Mouse (Mus musculus) intestine, embryonic 16.5 days (tissue): ENCODE results near the gene Rbbp4. TPM values are rescaled to one million over a fixed set of nuclear protein-coding genes. Genes with fewer than 3 reads are reported as not detected.

Experiments used
- ATAC-seq: fragments of 200-750 bp; cut with Nextera tagmentation; 2 replicates; pipeline ENCODE4 v1.8.0; 2017; ENCODE audit warnings: moderate TSS enrichment, moderate library complexity
- H3K27ac ChIP-seq: fragments of 300-500 bp; sonication (generic); 2 replicates; pipeline ENCODE4 v1.5.1; 2014; ENCODE audit warnings: mild to moderate bottlenecking, low read length
- H3K27me3 ChIP-seq: fragments of 300-500 bp; sonication (generic); replicated peaks from 2 replicates; pipeline ENCODE4 v1.6.1; 2014; ENCODE audit warnings: low read length, control low read depth, mixed read lengths; ENCODE audit not compliant: control insufficient read depth, insufficient read depth
- H3K36me3 ChIP-seq: fragments of 300-500 bp; sonication (generic); 2 replicates; pipeline ENCODE4 v1.6.1; 2014; ENCODE audit warnings: low read length, control low read depth; ENCODE audit not compliant: control insufficient read depth, insufficient read depth
- H3K4me1 ChIP-seq: fragments of 300-500 bp; sonication (generic); 2 replicates; pipeline ENCODE4 v1.6.1; 2014; ENCODE audit warnings: low read length, control low read depth, mixed read lengths; ENCODE audit not compliant: control insufficient read depth, insufficient read depth
- H3K4me2 ChIP-seq: fragments of 300-500 bp; sonication (generic); 2 replicates; pipeline ENCODE4 v1.6.1; 2014; ENCODE audit warnings: low read depth, low read length, control low read depth
- H3K4me3 ChIP-seq: fragments of 300-500 bp; sonication (generic); 2 replicates; pipeline ENCODE4 v1.5.1; 2014; ENCODE audit warnings: mild to moderate bottlenecking, low read length
- H3K9ac ChIP-seq: fragments of 300-500 bp; sonication (generic); 2 replicates; pipeline ENCODE4 v1.6.1; 2014; ENCODE audit warnings: low read depth, low read length
- H3K9me3 ChIP-seq: fragments of 300-500 bp; sonication (generic); 2 replicates; pipeline ENCODE4 v1.6.1; 2016; ENCODE audit warnings: low read length, control low read depth; ENCODE audit not compliant: control insufficient read depth
- WGBS: fragments of 180-500 bp; shearing (Covaris S2); extraction: QIAGEN DNeasy Blood & Tissue Kit; methylation state at CpG from one replicate; pipeline ENCODE4 v1.1.7; 2014; 5-methylcytosine and 5-hydroxymethylcytosine counted together
- polyA plus RNA-seq: library from polyadenylated mRNA; unstranded; fragments of >200 nt; fragmentation: Nextera tagmentation; extraction: Ambion mirVana; gene quantifications from 2 replicates; pipeline ENCODE4 v1.2.1, GENCODE M21; 2015

Rbbp4 gene
- polyA plus RNA-seq, 1 experiment from 2014 or later: 297 TPM

GRCm38 (mm10) chr4:129272756-129273046 lies 62.5 kb downstream of the Rbbp4 start:
- peaks cover 6% of the 10 kb centered on the region for H3K4me1 ChIP-seq
- H3K4me2 ChIP-seq: peak overlapping the region; percentile 26
- no peaks in the 10 kb centered on the region for H3K9me3 ChIP-seq
- no peaks in the 10 kb centered on the region for H3K27me3 ChIP-seq
- peak overlapping the region; percentile 46 for H3K9ac ChIP-seq
- peak; percentile 62 for ATAC-seq
- H3K4me3 ChIP-seq: peak overlapping the region; percentile 27
- WGBS: 35% methylated on average over 5 of the region's 5 CpGs
- H3K27ac ChIP-seq: peak overlapping the region; percentile 83
- H3K36me3 ChIP-seq: no peaks in the 10 kb centered on the region

- H3K9ac ChIP-seq: peak overlapping the region; percentile 51
- H3K4me1 ChIP-seq: peaks cover 6% of the 10 kb centered on the region
- peak overlapping the region; percentile 55 for H3K4me2 ChIP-seq
- no peaks in the 10 kb centered on the region for H3K9me3 ChIP-seq
- ATAC-seq: peak; percentile 97
- H3K27ac ChIP-seq: peak overlapping the region; percentile 83
- H3K36me3 ChIP-seq: no peaks in the 10 kb centered on the region
- no peaks in the 10 kb centered on the region for H3K27me3 ChIP-seq
- peak overlapping the region; percentile 40 for H3K4me3 ChIP-seq
- WGBS: 21% methylated on average over 15 of the region's 15 CpGs
Observed at GRCm38 (mm10) chr4:129271991-129272755, 63.0 kb downstream of the Rbbp4 start.

DNA sequence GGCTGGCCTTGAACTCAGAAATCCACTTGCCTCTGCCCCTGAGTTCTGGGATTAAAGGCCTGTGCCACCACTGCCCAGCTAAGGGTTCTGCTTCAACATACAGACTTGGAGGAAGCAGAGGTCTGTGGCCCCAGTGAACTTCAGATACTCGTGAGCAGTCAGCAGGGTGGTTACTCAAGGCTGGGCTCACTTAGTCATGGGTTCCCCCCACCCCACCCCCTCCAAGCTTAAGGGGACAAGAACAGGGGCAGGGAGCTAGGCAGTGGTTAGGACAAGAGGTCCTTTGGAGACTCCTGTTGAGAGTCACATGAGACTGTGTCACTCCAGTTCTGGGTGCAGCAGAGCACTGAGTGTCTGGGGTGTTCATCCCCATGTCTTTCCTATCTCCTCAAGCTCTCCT lies 66.5 kb downstream of the Rbbp4 start:
- H3K9ac ChIP-seq: no peak overlapping the region
- no peak for ATAC-seq
- H3K27ac ChIP-seq: peak overlapping the region; percentile 41
- peaks cover 4% of the 10 kb centered on the region for H3K4me1 ChIP-seq
- 37% methylated on average over 1 of the region's 1 CpGs for WGBS
- no peaks in the 10 kb centered on the region for H3K27me3 ChIP-seq
- no peaks in the 10 kb centered on the region for H3K36me3 ChIP-seq
- H3K4me3 ChIP-seq: no peak overlapping the region
- no peaks in the 10 kb centered on the region for H3K9me3 ChIP-seq
- H3K4me2 ChIP-seq: no peak overlapping the region

DNA sequence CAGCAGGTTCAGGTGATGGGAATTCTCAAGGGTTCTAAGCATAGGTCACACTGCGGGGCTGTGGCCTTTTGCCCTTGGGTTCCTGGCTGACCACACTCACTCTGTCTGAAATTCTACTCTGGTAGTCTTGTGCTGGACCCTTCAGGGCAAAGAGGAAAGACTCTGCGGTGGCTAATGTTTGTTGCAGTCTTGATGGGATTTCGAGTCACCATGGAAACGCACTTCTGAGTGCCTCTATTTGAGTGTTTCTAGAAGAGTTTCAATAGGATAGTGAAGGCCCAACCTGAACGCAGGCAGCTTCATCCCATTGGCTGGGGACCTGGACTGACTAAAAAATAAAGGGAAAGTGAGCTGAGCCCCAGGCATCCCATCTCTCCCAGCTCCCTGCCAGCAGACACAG lies 68.3 kb downstream of the Rbbp4 start:
- Histone ChIP-seq H3K27ac (no peak overlapping the region), H3K9me3 (no peaks in the 10 kb centered on the region), H3K4me3 (no peak overlapping the region), H3K36me3 (no peaks in the 10 kb centered on the region), H3K4me2 (no peak overlapping the region), H3K4me1 (peaks cover 13% of the 10 kb centered on the region), H3K27me3 (no peaks in the 10 kb centered on the region), H3K9ac (no peak overlapping the region)
- 84% methylated on average over 5 of the region's 5 CpGs for WGBS
- ATAC-seq: no peak

DNA sequence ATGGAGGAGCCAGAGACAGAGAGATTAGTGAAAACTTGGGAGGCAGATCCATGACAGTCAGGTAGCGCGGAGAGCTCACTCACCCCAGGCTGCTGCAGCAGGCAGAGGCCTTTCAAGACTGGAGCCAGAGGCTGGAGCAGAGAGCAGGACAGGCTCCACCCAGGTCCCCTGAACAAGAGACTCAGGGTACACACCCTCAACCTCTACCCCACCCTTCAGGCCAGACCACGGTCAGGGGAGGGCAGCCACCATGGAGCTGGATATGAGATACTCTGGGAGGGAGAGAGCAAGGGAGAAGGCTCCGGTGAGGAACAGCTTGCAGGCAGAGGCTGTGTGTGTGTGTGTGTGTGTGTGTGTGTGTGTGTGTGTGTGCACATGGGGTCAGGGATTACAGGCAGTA lies 69.0 kb downstream of the Rbbp4 start:
- Histone ChIP-seq H3K4me2 (no peak overlapping the region), H3K27me3 (no peaks in the 10 kb centered on the region), H3K36me3 (no peaks in the 10 kb centered on the region), H3K4me3 (no peak overlapping the region), H3K27ac (no peak overlapping the region), H3K9me3 (no peaks in the 10 kb centered on the region), H3K9ac (0 out of 2 replicates have a peak overlapping the region, but pooled peaks have one; percentile 17), H3K4me1 (peaks cover 10% of the 10 kb centered on the region)
- peak; percentile 17; the same call in 1 of the 2 replicates for ATAC-seq
- 76% methylated on average over 4 of the region's 4 CpGs for WGBS

GRCm38 (mm10) chr4:129263225-129264021 lies 71.7 kb downstream of the Rbbp4 start:
- ATAC-seq: peak; percentile 87
- Histone ChIP-seq H3K36me3 (no peaks in the 10 kb centered on the region), H3K9ac (peak overlapping the region; percentile 15; the same call in 1 of the 2 replicates), H3K9me3 (no peaks in the 10 kb centered on the region), H3K4me2 (peak overlapping the region; percentile 35), H3K4me1 (peaks cover 10% of the 10 kb centered on the region), H3K27me3 (no peaks in the 10 kb centered on the region), H3K4me3 (no peak overlapping the region), H3K27ac (peak overlapping the region; percentile 29; the same call in 1 of the 2 replicates)
- 28% methylated on average over 19 of the region's 19 CpGs for WGBS

GRCm38 (mm10) chr4:129261196-129261595 lies 74.0 kb downstream of the Rbbp4 start, which contains the start of gene C77080:
TSS of gene C77080 (minus strand) at chr4:129261404.
- Histone ChIP-seq H3K4me1 (peaks cover 19% of the 10 kb centered on the region), H3K9me3 (no peaks in the 10 kb centered on the region), H3K27ac (no peak within 1 kb of the TSS), H3K36me3 (no peaks in the 10 kb centered on the region), H3K9ac (no peak within 1 kb of the TSS), H3K4me3 (no peak within 1 kb of the TSS), H3K27me3 (no peaks in the 10 kb centered on the region), H3K4me2 (no peak within 1 kb of the TSS)
- WGBS: 20% methylated on average over 2 of the region's 4 CpGs
- ATAC-seq: no peak

DNA sequence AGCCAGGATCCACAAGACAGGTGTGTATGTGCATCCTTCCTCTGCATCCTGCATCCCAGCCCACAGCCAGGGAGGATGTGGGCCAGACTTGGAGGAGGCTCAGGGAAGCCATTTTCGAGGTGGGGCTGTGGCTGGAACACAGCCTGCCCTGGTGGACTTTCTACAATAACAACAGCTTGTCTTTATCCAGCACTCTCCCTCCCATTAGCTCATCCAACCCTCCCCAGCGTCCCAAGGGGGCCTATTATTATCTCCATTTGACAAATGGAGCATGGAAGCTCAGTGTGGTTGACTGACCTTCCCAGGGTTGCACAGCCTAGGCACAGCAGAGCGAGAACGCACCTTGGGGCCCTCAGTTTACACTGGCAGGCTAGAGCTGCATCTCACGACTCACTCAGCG lies 74.5 kb downstream of the Rbbp4 start:
- H3K36me3 ChIP-seq: no peaks in the 10 kb centered on the region
- WGBS: 22% methylated on average over 6 of the region's 6 CpGs
- H3K27me3 ChIP-seq: no peaks in the 10 kb centered on the region
- no peaks in the 10 kb centered on the region for H3K9me3 ChIP-seq
- H3K4me1 ChIP-seq: peaks cover 19% of the 10 kb centered on the region
- ATAC-seq: no peak
- no peak overlapping the region for H3K4me3 ChIP-seq
- H3K4me2 ChIP-seq: no peak overlapping the region
- H3K9ac ChIP-seq: no peak overlapping the region
- H3K27ac ChIP-seq: no peak overlapping the region

DNA sequence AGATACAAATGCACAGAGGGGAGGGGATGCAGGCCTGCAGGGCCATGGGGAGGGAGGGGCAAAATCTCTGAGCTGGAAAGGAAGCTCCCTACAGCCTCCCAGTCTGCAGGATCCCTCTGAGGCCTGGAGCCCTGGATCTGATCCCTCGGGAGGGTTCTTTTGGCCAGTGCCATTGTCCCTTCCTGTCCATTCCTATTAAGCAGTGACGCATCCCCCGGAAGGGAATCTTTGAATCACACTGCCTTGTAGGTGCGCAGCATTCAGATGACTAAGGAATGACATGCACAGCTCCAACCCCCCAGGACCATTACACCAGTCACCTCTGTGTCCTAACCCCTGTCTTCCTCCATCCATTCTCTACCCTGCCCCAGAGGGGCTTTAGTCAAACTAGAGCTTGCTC lies 76.1 kb downstream of the Rbbp4 start:
- Histone ChIP-seq H3K4me2 (no peak overlapping the region), H3K27me3 (no peaks in the 10 kb centered on the region), H3K36me3 (no peaks in the 10 kb centered on the region), H3K4me3 (no peak overlapping the region), H3K4me1 (peaks cover 19% of the 10 kb centered on the region), H3K9ac (no peak overlapping the region), H3K9me3 (no peaks in the 10 kb centered on the region), H3K27ac (no peak overlapping the region)
- ATAC-seq: no peak
- WGBS: 72% methylated on average over 4 of the region's 4 CpGs
